Mouse (Mus musculus): ENCODE measurements around the gene Pdxdc1.
"Not testable (repeated sequence)": the region's sequence is repeated elsewhere in the genome, so short reads cannot be mapped to it uniquely, and the experiment has no call there.

Pdxdc1 gene

DNA sequence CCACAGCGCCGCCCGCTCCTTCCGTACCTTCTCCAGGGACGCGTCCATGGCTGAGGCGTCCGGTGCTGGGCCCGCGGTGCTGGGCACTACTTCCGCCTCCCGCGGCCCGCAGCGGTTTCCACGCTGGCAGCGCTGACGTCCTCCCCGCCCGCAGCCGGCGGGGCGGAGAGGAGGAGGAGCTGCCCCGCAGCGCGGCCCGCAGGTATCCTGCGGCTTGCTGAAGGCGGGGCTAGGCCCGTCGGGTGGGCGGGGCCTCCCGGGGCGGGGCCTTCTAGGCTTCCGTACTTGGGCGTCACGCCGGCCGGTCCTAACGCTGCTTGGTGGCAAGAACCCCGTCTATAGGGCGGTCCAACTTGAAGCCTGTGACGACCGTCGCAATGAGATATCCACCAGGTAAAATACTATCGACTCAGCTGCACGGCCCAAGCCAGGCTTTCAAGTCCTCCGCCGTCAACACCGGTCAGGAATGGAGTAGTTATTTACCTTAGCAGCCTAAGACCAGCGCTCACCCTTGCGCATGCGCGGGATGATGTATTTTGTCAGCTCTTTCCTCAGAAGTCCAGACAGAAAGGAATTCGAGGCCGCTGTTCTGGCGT is at the start of gene Pdxdc1, which contains the start of gene Mpv17l:
Pdxdc1 (minus strand) TSS at position 244 of the 596 bp plus-strand sequence.
Mpv17l (plus strand) TSS at position 274 of the 596 bp plus-strand sequence.
- DNase-seq: peak; percentile 98 to 99

DNA sequence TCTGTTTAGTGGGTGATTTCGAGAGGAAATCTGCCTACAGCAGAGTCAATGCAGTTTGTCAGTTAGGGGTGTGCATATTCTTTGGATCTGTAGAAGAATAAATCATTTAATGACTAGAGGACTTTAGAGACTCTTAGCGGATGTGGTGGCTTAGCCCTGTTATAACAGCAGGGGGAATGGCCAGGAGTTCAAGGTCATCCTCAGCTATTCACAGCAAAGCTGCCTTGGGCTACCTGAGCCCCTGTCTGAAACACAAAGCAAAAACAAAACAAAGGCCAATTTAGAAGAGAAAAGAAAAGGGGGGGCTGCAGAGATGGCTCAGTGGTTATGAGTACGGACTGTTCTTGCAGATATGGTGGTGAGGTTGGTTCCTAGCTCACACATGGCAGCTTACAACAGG is 48.3 kb upstream of the Pdxdc1 start:
- DNase-seq: no peak

DNA sequence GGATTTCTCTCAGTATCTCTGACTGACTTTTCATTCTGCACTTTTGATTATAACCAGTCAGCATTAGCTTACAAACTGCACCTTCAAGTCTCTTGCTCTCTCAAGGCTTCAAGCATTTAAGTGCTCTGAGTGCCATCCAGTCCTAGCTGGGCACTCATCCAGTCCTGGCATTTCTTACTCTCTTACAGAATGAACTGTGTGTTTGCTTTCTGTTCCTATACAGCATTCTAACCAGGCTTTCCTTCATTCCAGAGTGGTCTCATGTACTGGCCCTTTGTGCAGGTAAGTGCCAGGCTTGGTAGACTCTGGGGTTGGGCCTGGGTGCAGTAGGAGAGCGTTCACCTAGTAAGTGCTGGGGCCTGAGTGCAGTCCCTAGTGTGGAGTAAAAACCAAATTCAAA is 43.4 kb upstream of the Pdxdc1 start:
- DNase-seq: no peak

DNA sequence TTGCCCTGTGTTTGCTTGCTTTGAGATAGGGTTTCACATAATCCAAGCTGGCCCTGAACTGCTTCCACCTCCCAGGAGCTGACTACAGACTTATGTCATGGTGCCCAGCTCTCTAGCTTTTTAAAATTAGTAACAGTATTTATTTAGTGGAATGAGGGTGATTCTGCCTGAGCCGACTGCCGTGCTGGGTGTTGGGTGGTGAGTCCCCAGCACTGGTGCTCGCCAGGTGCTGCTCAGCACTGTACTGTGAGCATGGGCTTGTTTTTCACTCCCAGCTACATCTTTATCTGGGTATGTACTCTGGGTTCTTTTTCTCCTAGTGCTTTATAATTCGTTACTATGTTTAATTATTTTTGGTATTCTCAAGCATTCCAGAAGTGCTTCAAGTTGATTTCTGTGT is 42.2 kb upstream of the Pdxdc1 start:
- DNase-seq: no peak

DNA sequence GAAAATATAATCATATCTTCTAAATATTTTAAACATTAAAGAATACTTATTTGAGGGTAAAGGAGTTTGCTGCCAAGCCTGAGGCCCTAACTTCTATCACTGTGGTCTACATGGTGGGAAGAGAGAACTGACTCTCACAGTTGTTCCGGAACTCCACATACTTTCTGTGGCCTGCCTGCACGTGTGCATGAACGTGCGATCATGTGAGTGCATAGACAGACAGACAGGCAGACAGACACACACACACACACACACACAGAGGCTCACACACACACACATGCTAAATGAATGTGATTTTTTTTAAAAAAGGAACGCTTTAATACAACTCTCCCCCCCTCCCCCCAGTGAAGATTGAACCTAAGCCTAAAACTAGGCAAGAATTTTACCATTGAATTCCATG is 41.8 kb upstream of the Pdxdc1 start:
- no peak for DNase-seq

DNA sequence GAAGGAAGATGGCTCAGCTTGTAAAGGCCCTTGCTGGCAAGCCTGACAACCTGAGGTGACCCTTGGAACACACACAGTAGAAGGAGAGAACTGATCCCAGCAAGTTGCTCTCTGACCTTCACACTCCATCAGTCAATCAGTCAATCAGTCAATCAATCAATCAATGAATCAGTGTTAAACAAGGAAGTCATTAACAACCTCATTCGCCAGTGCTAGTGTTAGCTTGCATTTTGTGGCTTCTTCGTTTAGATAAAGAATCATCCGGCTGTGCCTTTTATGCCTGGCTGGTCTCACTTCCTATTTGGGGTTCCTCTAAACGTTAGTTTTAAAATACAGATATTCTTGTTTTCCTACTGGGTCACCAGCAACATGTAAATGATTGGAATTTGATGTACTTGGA is 41.2 kb upstream of the Pdxdc1 start:
- DNase-seq: no peak

DNA sequence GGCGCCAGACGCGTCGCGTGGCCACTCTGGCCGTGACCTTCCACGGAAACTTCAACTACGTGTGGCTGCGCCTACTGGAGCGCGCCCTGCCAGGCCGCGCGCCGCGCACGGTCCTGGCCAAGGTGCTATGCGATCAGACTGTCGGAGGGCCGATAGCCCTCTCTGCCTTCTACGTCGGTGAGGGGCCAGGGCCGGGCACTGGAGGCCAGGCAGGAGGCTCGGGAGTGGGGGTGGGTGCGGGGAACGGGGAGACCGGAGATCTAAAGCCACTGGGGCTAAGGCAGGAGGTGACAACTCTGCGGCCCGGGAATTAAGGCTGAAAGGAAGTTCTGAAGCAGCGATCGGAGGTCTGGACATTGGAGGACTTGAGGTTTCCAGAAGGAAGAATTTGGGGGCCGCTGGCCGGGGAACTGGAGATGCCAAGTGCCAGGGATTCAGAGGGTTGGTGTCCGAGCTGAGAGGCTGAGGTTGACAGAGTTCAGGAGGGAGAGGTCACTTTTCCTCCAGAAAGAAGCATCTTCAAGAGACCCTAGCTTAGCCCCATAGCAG is 38.0 kb upstream of the Pdxdc1 start:
- DNase-seq: no peak

DNA sequence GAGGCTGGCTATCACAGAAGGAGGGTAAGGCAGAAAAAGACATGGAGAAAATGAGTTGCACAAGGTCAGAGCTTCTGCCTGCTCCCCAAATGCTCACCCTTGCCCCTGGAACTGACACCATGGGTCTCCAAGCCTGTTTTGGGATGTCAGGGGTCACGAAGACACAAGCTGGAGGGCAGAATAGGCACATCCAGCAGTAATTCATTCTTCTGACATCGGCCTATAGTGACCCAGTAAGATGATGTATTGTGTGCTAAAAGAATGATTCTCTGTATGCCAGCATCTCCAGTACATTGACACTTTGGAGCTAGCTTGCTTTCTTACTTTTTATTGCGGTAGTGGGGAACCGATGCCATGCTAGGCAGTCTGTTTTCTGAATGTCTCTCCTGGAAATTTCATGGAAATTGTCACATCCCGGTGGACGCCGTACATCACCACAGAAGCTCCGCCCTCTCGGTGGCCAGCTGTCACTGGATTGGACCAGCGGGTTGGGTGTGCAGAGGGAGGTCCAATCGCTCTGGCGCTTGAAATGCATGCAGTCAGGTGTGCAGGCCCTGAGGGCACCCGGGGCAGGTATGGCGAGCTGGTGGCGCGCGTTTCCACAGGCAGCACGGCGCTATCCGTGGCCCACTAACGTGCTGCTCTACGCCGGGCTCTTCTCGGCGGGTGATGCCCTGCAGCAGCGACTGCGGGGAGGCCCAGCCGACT is 37.4 kb upstream of the Pdxdc1 start:
- DNase-seq: peak; percentile 81 to 89

DNA sequence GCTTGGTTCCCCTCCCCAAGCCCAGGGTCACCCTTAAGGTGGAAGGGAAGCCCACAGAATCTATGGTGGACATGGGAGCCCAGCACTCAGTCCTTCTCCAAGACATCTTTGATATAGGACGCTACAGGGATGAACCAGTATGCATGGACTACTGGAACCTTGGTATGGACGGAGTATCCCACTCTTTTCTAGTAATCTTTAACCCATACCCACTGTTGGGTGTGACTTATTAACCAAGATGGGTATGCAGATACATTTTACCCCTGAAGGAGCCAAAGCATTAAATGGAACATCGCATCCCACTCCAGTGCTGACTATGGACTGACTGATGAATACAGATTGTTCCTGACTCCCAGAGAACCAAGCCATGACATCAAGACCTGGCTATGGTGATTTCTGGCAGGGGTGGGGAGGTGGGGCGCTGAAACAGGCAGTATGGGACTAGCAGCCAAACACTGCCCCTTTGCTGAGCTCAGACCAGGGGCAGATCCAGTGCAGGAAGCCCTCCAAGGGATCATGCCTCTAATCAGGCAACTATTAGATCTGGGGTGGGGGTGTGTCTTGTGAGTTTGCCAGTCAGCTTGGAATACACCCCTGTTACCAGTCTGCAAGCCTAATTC is 24.6 kb upstream of the Pdxdc1 start:
- no peak for DNase-seq

DNA sequence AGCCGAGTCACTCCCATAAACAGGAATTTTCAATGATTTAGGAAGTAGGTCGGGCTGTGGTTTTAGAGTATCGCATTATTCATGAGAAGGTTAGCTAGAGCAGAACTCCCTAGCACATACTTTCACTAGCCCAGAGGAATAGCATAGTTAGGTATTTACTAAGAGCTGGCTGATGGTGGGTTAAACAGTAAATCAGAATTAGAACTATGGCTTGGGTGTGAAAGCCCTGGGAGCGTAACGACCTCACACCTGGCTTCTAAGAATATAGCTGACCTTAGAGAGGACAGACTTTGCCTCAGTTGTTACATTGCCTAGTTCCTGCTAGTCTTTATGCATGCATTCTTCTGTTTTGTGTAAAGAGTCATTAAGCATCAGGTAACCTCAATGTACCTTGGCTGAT is 20.0 kb upstream of the Pdxdc1 start:
- not testable (repeated sequence) for DNase-seq

DNA sequence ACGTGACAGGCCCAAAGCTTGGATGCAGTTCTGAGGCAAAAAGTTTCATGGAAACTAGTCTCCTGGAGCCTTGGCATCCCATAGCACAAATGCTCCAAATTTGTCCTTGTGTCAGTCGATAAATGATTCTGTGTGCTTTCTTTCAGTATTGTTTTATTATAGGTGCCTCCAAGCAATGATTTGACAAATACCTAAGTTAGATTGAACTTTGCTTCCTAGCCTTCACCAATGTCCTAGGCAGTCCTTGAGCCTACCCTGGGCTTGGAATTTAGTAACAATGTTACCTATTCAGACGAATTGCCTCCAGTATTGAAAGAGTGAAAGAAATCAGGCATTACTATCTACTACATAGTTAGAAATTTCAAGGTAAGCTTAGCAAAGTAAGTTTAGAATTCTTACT is 19.6 kb upstream of the Pdxdc1 start:
- DNase-seq: not testable (repeated sequence)

DNA sequence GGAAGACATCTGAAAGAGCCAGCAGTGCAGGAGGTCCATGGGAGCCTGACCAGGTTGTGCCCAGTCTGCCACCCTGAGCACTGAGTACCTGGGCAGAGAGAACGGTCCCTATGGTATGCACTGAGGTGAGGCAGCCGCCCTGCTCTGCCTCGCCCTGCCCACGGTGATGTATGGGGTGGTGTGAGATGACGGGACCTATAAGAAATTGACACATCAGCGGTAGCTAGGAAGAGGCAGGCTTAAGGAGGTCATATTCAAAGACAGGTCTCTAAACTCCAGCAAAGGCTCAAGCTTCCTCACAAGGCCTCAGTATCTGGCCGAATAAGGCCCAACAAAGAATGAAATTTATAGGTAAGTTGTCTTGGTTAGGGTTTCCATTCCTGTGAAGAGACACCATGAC is 18.9 kb upstream of the Pdxdc1 start:
- no peak for DNase-seq

DNA sequence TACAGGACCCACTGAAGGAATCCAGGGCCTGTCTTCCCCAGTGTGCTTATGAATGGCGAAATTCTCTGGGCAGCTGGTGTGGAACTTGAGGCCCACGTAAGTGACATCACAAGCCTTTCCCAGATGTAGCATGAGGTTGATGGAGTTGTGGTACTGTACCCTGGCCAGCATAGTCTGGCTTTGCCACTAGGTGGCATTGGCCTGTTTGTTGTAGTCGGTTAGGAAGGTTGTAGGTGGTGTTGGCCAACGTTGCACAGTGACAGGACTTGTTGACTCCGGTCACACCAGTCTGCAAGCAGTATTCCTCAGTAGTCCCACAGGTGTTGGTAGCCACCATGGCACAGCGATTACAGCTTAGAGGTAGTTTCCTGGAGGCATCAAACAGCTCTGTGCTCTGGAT is 18.1 kb upstream of the Pdxdc1 start:
- DNase-seq: no peak

DNA sequence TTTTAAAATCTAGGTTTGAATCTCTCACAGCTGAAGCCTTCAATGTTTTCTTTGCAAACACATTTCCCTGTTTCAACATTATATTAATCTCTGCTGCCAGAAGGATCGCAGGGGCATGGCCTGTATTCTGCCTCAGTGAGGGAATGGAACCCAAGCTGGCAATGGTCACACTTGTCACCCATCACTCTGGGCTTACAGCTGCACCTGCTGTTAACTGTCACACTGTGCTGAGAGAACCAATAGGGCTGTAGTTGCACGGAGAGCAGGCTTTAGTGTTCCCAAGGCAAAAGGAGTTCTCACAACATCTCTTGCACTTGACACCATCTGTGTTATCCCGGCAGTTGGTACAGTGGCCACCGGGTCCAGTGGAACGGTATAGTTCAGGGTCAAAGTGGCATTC is 17.2 kb upstream of the Pdxdc1 start:
- no peak for DNase-seq

DNA sequence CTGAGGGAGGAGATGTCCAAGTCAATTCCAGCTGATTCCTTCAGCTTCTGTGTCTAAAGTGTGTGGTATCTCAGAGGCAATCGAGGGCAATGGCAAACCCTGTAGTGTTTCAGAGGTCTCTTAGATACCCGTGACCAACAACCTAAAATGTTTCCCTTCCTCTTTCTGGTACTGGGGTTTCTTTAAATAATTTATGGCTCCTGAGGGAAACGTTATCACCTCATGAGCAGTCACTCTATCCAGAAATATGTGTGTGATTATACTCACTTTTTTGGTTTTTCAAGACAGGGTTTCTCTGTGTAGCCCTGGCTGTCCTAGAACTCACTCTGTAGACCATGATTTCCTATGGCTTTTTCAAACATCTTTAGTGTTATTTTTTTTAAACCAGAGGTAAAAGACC is 4.4 kb upstream of the Pdxdc1 start:
- DNase-seq: no peak

DNA sequence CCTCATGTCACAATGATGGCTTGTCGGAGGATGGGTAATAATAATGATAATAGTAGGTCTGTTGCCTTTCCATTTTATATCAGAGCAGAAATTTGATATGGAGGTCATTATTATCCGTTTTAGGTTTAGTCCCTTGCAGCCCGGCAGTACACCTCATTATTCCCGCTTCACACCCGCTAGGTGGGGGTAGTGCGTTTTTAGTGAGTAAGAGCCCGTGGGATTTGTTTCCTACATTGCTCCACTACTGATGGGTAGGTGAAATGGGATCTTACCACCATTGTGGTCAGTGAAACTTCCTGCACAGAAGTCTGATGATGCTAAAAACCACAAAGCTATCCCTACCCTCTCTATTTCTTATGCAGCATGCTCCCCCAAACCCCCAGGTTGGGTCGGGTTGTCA is 557 bp upstream of the Pdxdc1 start:
- DNase-seq: peak; percentile 77 to 87

DNA sequence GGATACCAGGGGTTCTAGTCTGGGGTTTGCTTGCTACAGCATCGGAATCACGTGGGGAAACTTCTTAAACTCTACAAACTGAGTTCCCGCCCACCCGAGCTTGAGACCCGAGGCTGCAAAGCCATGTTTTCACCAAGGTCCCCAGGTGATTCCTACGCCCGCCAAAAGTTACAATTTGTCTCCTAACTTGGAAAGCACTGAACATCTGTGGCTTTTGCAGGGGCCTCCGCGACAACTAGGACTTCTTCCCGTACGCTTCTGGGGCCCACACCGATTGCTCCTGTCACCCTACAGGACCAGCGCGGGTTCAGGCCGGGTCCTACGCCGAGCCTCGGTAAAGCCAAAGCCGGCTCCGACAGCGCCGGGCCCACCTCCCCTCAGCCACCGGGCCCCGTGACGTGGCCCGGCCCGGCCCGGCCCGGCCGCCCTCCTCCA is 517 bp downstream of the Pdxdc1 start:
- DNase-seq: no peak

DNA sequence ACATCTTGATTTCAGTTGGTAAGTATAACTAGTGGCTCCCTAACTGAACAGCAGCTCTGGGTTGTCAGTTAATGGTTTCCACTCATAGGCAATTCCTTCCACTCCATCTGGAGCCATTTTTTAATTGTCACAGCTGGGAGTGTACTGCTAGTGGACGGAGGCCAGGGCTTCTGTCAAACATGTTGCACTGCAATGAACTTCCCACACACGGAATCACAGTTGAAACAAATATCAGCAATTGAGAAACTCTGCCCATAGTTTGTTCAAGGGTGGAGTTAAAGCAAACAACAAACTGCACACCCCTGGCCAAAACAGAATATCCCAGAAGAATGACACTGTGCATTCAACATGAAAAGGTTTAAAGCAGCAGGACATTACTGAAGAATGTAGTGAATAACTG is 4.0 kb downstream of the Pdxdc1 start:
- peak; percentile 16 to 23 for DNase-seq

DNA sequence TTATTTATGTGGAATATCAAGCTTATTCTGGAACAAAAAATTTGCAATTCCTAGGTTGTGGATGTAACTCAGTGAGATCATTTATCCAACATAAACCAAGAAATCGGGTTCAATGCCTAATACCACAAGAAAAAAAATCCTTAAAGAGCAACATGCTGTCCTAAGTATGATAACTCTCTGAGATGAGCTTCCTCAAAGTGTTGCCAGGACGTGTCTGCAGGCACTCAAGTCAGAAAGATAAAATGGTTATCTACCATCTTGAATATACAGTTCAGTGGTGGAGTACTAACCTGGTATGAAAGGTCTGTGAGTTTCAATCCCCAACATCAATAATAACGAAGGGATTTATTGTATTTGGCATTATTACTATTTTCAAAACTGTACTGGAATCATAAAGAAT is 6.6 kb downstream of the Pdxdc1 start:
- no peak for DNase-seq

DNA sequence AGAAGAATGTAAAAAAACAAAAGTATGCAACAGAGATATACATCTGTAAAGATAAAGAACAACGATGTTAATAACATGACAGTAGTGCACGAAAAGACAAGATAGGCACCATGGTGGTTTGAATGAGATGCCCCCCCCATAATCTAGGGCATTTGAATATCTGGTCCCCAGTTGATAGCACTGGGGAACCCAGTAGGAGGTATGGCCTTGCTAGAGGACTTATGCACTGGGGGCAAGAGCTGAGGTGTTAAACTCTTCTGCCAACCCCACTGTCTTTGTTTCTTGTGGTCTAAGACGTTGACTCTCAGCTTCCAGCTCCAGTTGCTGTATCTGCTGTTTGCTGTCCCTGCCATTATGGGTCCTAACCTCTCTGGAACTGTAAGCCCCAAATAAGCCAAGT is 7.2 kb downstream of the Pdxdc1 start:
- no peak for DNase-seq

DNA sequence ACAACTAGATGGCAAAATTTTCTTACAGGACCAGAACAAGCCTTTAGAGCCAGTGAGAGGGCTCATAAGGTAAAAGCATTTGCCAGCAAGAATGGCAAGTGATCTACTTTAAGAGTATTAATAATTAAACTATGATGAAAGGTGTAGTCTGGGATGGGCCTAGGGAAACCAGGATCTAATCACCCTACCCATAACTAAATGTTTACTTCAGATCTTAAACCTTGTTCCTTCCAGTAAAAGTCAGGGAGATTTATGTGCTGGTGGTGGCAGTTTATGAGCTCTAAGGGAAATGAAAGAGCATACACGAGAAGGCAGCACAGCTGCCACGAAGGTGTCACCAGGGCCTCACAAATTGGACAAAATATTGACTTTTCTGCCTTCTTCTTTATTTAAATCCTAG is 8.8 kb downstream of the Pdxdc1 start:
- no peak for DNase-seq

DNA sequence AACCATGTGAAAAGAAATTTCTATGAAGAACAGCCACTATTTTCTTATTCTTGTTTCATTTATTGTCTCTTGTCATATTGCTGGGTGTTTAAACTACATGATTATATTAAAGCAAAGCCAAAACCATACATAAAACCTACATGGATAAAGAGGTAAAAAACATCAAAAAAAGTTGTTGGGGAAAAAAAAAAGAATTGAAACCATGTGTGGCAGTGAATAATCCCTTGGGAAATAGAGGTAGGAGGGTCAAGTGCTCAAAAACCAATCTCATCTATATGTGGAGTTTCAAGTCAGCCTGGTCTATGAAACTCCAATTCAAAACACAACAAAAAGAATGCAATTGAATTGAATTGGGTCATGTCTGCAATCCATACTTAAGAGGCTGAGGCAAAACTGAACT is 10.1 kb downstream of the Pdxdc1 start:
- no peak for DNase-seq

DNA sequence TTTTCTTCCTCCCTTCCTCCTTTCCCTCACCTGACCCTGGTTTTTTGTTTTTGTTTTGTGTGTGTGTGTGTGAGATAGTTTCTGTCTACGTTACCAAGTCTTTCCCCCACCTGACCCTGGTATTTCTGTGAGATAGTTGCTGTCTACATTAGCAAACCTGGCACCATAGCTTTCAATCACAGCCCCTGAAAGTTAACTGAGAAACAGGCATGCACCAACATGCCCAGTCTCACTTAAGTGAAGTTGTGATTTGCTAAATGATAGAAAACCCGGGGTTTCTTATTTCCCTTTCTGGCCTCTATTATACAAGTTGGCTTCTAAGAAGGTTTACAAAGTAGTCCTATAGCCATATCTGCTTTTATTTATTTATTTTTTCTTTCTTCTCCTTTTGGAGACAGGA is 12.5 kb downstream of the Pdxdc1 start:
- no peak for DNase-seq

All from kidney, postnatal 4 days (tissue).